Mouse (Mus musculus): ENCODE measurements around the gene Hnrnpa3.

GRCm38 (mm10) chr2:75612006-75612405 is 47.1 kb upstream of the Hnrnpa3 start:
- no peak for TF ChIP-seq GATA1 (IDR thresholded peaks at IDR 0.05; ENCODE audit: borderline replicate concordance, low read length)
- TF ChIP-seq FLI1 (IDR thresholded peaks at IDR 0.05; ENCODE audit: low read length), result no peak

All from megakaryocyte, embryonic 14.5 days (primary cell).